Mouse (Mus musculus) cerebellum, adult 9-10 months (tissue): ENCODE measurements around the gene Adgrg7.

Experiments used
- DNase-seq: peaks from one replicate; pipeline ENCODE4 v3.0.0; 2022

Adgrg7 gene

GRCm38 (mm10) chr16:56710071-56710470 is 85.6 kb downstream of the Adgrg7 start:
- DNase-seq: no peak

GRCm38 (mm10) chr16:56705731-56706130 is 89.9 kb downstream of the Adgrg7 start:
- no peak for DNase-seq

- DNase-seq: no peak
These were observed 94.8 kb downstream of the Adgrg7 start for GRCm38 (mm10) chr16:56700898-56701297.

DNA sequence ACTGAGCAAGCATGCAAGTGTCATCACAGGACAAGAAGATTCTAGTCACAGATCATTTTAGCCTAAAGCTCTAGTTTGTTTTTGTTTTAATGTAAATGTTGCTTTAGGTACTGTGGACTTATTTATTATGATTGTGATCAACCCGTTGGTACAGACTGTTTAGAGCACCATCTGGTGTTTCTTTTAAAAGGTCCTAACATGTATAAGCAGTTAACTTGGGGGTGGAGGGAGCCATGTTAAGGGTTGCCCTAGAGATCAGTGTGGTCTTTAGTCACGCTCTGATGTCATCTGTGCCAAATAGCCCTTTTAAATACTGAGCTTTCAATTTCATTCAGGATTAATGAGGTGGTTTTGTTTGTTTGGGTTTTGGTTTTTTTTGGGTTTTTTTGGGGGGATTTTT is 99.2 kb downstream of the Adgrg7 start:
- DNase-seq: no peak

DNA sequence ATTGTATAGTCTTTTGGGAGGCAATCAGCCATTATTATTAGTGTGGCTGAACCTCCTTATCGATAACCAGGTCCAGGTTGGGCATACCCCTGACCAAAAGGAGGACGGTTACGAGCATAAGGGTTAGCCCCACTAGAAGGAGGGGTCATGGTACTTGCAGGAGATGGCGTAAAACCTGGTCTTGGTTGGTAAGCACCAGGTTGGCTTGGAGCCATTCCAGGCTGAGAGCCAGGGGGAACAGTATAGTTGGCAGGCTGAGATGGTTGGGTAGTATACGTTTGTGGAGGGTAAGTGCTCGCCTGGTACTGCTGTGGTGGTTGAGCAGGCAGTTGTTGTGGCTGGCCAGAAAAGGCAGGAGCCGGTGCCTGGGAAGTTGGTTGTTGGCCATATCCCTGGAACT is 104.9 kb downstream of the Adgrg7 start:
- no peak for DNase-seq

- no peak for DNase-seq
These were observed 108.9 kb downstream of the Adgrg7 start for GRCm38 (mm10) chr16:56686747-56687146.

DNA sequence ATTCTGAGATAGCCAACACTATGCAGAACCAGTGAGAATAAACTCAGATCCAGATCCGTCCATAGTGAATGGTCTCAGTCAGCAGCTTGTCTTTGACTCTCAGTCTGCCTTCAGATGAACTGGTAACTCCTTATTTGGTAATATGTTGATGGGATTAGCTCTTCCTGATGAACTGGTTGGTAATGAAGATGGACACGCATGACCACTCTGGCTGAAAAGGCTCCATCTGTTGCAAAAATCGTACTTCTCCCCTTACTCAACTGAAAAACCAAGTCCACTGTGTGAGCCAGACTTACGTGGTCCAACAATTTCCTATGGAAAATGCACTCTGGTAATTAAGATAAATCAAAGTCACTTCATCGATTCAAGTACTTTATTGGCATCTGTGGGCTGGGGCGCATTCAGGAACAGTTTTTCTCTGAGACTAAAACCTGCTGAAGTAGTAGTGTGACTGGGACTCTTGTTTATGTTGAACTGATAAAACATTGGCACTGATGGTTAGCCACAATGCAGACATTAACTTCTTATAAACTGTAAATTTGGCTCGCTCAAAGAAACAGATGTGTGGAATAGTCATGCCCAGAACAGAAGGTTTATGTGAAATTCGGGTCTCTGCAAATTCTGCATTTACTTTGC is 114.5 kb downstream of the Adgrg7 start:
- no peak for DNase-seq

DNA sequence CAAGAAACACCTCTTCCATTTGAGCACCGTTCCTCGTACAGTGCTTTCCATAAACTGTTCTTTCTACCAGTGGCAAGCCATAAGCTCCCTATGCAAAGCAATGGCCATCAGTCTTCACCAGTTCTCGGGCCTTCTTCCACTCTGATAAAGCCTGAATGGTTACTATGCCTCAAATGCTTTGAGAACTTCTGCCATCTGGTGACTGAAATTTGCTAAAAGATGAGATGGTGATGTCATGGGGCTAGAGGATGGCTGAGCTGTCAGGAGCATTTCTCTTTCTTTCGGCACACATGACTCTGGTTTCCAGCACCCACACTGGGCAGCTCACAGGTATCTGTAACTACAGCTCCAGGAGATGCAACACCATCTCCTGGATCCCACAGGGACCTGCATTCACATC is 118.5 kb downstream of the Adgrg7 start:
- peak; percentile 18 for DNase-seq
